Mouse (Mus musculus): Measurements from ENCODE around the gene Hamp.

DNA sequence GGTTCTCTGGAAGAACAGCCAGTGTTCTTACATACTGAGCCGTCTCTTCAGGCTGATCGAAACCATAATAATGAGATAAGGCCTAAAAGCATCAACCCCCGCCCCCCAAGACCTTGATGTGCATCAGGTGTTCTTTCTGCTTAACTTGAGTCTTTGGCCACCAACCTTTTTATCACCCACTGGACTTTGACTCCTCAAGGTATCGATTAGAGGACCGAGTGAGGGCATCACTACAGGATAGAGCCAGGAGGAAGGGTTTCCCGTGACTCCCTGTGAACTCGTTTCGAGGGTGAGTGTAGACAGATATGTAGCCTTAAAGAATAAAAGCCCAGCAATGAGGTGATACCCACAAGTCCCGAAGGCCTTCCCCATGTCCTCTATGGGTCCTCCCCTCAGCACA lies 41.5 kb upstream of the Hamp start:
- TF ChIP-seq TAL1 (conservative IDR thresholded peaks at IDR 0.05; ENCODE audit: low read depth, low read length), result no peak
- TF ChIP-seq CTCF (IDR thresholded peaks at IDR 0.05; ENCODE audit: low read depth, low read length), result no peak
